Mouse (Mus musculus): Measurements from ENCODE around the gene Iqgap2.

DNA sequence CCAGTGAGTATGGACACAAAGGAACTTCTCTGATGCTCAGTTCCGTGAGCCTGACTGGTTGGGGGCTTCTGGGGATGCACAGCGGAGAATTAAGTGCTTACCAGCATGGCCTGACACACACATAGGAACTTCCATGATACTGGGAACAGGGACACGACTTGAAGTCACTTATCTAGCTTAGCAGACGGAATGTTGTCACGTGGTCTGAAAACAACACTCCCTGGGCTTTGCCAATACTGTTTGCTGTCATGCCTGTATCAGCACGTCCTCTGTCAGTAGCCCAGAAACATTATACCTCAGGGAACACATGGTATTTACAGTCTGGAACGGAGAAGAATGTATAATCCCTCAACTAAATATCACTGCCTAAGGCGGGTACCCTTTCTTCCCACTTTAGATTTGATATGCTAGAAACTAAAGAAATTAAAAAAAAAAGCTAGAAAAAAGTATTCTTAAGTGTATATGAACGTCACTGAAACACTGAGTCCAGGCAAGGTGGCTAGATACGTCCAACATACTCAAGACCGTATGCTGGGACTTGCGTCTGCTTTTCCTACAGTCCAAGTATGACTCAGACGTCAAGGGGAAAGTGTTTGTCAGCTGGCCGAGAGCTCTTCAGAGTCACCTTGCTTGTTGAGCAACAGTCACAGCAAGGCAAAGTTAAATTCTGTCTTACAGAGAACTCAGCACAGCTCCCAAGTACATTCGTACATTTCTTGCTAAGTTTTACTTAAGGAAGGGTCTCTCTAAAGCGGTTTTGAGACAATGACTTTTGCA is 280.7 kb downstream of the Iqgap2 start:
- no peak for TF ChIP-seq EP300 (optimal IDR thresholded peaks at IDR 0.05)
- no peak for TF ChIP-seq CTCF (IDR thresholded peaks at IDR 0.05; ENCODE audit: low read depth)
